Mouse (Mus musculus): ENCODE results near the gene Gpr4.

- TF ChIP-seq CTCF (conservative IDR thresholded peaks at IDR 0.05; ENCODE audit: low read length) (no peak), POU5F1 (IDR thresholded peaks at IDR 0.05; ENCODE audit: borderline replicate concordance, low read length) (no peak)
Measured at GRCm38 (mm10) chr7:19171831-19172230, 40.5 kb upstream of the Gpr4 start.

Measured in E14TG2a.4 (cell line).